Mouse (Mus musculus): Measurements from ENCODE around the gene Gnb1l. TPM values are rescaled to one million over a fixed set of nuclear protein-coding genes. Genes with fewer than 3 reads are reported as not detected.

Gene Gnb1l
- polyA plus RNA-seq, 1 experiment, result 6.6 TPM

DNA sequence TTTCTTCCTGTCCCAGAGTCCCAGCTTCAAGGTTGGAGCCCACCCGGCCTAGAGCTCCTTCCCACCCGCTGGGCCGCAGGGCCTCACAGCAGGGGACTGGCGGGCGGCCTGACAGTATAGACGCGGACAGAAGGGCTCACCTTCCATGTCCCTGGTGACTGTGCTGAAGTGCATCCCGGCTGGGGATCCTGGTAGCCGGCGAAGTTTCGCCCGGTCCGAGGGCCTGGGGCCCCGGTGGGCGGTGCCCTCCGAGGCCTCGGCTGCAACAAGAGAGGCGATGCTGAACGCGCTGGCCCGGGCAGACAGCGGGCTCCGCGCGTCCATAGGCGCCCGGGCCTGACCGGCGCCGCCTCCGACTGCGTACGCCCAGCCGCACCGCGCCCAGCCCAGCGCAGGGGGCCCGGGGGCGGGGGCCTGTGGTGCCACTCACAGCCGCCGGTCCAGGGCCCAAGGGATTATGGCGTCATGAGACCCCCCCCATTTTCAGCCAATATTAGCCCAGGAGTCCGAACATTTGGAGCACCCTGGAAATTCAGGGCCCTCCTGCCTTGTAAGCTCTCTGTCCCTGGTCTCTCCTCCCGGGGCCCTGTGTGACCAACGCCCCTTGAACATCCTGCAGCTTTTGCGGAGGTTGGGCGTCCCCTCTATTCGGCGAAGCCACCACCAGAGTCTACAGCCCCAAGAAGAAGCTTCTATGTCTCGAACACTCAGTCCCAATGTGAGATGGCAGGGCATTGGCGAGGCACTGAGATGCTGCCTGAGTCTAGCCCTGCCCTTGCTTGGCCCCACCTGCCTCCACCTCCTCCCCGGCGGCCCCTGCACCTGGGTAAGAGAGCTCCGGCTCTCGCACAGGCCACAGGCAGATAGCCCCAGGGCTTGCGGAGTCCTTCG is 89.6 kb downstream of the Gnb1l start:
- Histone ChIP-seq H3K4me2 (ENCODE audit: low read depth) (no peak overlapping the region), H3K79me2 (ENCODE audit: control insufficient read depth, insufficient read depth) (peaks cover 12% of the 10 kb centered on the region), H3K4me3 (no peak overlapping the region), H3ac (ENCODE audit: control insufficient read depth, insufficient read length) (no peak overlapping the region), H3K27me3 (ENCODE audit: control insufficient read depth, insufficient read depth, insufficient read length) (no peaks in the 10 kb centered on the region), H3K36me3 (ENCODE audit: control insufficient read depth, insufficient read depth) (no peaks in the 10 kb centered on the region)
- TF ChIP-seq TCF3 (IDR thresholded peaks at IDR 0.05; ENCODE audit: insufficient read length, low read depth) (no peak), REST (IDR thresholded peaks at IDR 0.05; ENCODE audit: insufficient read depth, insufficient read length) (no peak), SRF (IDR thresholded peaks at IDR 0.05; ENCODE audit: control insufficient read depth, insufficient read length, low read depth) (no peak), MAX (IDR thresholded peaks at IDR 0.05; ENCODE audit: low read depth) (no peak), TCF12 (IDR thresholded peaks at IDR 0.05; ENCODE audit: insufficient read depth, poor library complexity, severe bottlenecking) (no peak), MYOG (IDR thresholded peaks at IDR 0.05; ENCODE audit: control insufficient read depth in 1 of 3, insufficient read depth in 1 of 3, insufficient read length in 2 of 3, low read depth in 2 of 3) (no peak), USF1 (IDR thresholded peaks at IDR 0.05; ENCODE audit: low read depth) (no peak), POLR2AphosphoS2 (IDR thresholded peaks at IDR 0.05; ENCODE audit: insufficient read length, low read depth) (no peak), E2F4 (IDR thresholded peaks at IDR 0.05; ENCODE audit: insufficient read depth) (no peak), CEBPB (IDR thresholded peaks at IDR 0.05; ENCODE audit: insufficient read depth, poor library complexity, severe bottlenecking) (no peak), MYOD1 (IDR thresholded peaks at IDR 0.05; ENCODE audit: control insufficient read depth in 1 of 3, insufficient read length in 2 of 3, low read depth in 2 of 3) (no peak)

DNA sequence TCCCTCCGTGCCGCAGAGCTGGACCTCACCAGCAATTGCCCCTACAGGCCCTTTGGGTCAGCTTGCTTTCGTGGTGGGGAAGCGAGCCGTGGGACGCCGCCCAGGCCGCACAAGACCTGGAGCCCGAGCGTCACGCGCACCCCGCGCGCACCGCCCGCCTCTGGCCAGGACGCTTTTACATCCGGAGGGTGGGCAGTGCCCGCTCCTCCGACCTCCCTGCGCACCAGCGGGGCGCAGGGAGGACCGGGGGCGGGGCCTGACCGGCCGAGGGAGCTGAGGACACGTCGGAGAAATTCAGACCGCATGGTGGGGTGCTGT is 90.2 kb downstream of the Gnb1l start:
- H3K4me3 ChIP-seq, result no peak overlapping the region
- H3K27me3 ChIP-seq (ENCODE audit: control insufficient read depth, insufficient read depth, insufficient read length), result no peaks in the 10 kb centered on the region
- H3K4me2 ChIP-seq (ENCODE audit: low read depth), result no peak overlapping the region
- no peaks in the 10 kb centered on the region for H3K36me3 ChIP-seq (ENCODE audit: control insufficient read depth, insufficient read depth)
- H3K79me2 ChIP-seq (ENCODE audit: control insufficient read depth, insufficient read depth), result peaks cover 12% of the 10 kb centered on the region
- TF ChIP-seq E2F4 (IDR thresholded peaks at IDR 0.05; ENCODE audit: insufficient read depth) (no peak), MYOD1 (IDR thresholded peaks at IDR 0.05; ENCODE audit: control insufficient read depth in 1 of 3, insufficient read length in 2 of 3, low read depth in 2 of 3) (no peak), POLR2A (IDR thresholded peaks at IDR 0.05; ENCODE audit: insufficient read length, low read depth) (no peak), POLR2AphosphoS2 (IDR thresholded peaks at IDR 0.05; ENCODE audit: insufficient read length, low read depth) (no peak), MAX (IDR thresholded peaks at IDR 0.05; ENCODE audit: low read depth) (no peak), CEBPB (IDR thresholded peaks at IDR 0.05; ENCODE audit: insufficient read depth, poor library complexity, severe bottlenecking) (no peak), MYOG (IDR thresholded peaks at IDR 0.05; ENCODE audit: control insufficient read depth in 1 of 3, insufficient read depth in 1 of 3, insufficient read length in 2 of 3, low read depth in 2 of 3) (no peak), TCF3 (IDR thresholded peaks at IDR 0.05; ENCODE audit: insufficient read length, low read depth) (no peak), TCF12 (IDR thresholded peaks at IDR 0.05; ENCODE audit: insufficient read depth, poor library complexity, severe bottlenecking) (no peak), SRF (IDR thresholded peaks at IDR 0.05; ENCODE audit: control insufficient read depth, insufficient read length, low read depth) (no peak), REST (IDR thresholded peaks at IDR 0.05; ENCODE audit: insufficient read depth, insufficient read length) (no peak), USF1 (IDR thresholded peaks at IDR 0.05; ENCODE audit: low read depth) (no peak)
- no peak overlapping the region for H3ac ChIP-seq (ENCODE audit: control insufficient read depth, insufficient read length)

DNA sequence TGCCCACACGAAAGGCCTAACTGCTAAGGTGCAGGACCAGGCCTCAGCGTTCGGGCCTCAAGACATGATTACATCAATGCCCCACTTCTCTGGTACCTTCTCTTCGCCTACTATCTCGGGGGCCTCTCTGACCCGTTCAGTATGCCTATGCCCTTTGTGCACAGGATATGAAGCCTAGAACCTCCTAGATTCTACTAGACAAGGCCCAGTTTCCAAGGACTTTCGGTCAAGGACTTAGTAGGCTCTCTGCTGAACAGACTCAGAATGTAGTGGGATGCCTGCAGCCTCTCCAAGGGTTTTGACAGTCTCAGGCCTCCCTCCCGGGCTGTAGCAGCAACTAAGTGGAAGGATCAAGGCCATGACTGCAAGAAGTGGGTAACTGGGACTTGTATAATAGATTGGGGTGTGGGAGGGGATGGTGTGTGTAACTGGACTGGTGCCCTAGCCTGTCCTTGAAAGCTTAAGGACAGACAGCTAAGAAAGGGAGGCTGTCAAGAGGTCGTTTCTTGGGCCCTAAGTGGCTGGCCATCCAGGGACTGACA is 90.6 kb downstream of the Gnb1l start:
- H3K79me2 ChIP-seq (ENCODE audit: control insufficient read depth, insufficient read depth), result peaks cover 12% of the 10 kb centered on the region
- H3K36me3 ChIP-seq (ENCODE audit: control insufficient read depth, insufficient read depth), result no peaks in the 10 kb centered on the region
- H3K4me2 ChIP-seq (ENCODE audit: low read depth), result no peak overlapping the region
- no peaks in the 10 kb centered on the region for H3K27me3 ChIP-seq (ENCODE audit: control insufficient read depth, insufficient read depth, insufficient read length)
- H3K4me3 ChIP-seq, result no peak overlapping the region
- H3ac ChIP-seq (ENCODE audit: control insufficient read depth, insufficient read length), result no peak overlapping the region
- TF ChIP-seq TCF12 (IDR thresholded peaks at IDR 0.05; ENCODE audit: insufficient read depth, poor library complexity, severe bottlenecking) (no peak), CEBPB (IDR thresholded peaks at IDR 0.05; ENCODE audit: insufficient read depth, poor library complexity, severe bottlenecking) (no peak), REST (IDR thresholded peaks at IDR 0.05; ENCODE audit: insufficient read depth, insufficient read length) (no peak), MYOD1 (IDR thresholded peaks at IDR 0.05; ENCODE audit: control insufficient read depth in 1 of 3, insufficient read length in 2 of 3, low read depth in 2 of 3) (no peak), POLR2A (IDR thresholded peaks at IDR 0.05; ENCODE audit: insufficient read length, low read depth) (no peak), MAX (IDR thresholded peaks at IDR 0.05; ENCODE audit: low read depth) (no peak), POLR2AphosphoS2 (IDR thresholded peaks at IDR 0.05; ENCODE audit: insufficient read length, low read depth) (no peak), MYOG (IDR thresholded peaks at IDR 0.05; ENCODE audit: control insufficient read depth in 1 of 3, insufficient read depth in 1 of 3, insufficient read length in 2 of 3, low read depth in 2 of 3) (no peak), E2F4 (IDR thresholded peaks at IDR 0.05; ENCODE audit: insufficient read depth) (no peak), SRF (IDR thresholded peaks at IDR 0.05; ENCODE audit: control insufficient read depth, insufficient read length, low read depth) (no peak), TCF3 (IDR thresholded peaks at IDR 0.05; ENCODE audit: insufficient read length, low read depth) (no peak), USF1 (IDR thresholded peaks at IDR 0.05; ENCODE audit: low read depth) (no peak)

DNA sequence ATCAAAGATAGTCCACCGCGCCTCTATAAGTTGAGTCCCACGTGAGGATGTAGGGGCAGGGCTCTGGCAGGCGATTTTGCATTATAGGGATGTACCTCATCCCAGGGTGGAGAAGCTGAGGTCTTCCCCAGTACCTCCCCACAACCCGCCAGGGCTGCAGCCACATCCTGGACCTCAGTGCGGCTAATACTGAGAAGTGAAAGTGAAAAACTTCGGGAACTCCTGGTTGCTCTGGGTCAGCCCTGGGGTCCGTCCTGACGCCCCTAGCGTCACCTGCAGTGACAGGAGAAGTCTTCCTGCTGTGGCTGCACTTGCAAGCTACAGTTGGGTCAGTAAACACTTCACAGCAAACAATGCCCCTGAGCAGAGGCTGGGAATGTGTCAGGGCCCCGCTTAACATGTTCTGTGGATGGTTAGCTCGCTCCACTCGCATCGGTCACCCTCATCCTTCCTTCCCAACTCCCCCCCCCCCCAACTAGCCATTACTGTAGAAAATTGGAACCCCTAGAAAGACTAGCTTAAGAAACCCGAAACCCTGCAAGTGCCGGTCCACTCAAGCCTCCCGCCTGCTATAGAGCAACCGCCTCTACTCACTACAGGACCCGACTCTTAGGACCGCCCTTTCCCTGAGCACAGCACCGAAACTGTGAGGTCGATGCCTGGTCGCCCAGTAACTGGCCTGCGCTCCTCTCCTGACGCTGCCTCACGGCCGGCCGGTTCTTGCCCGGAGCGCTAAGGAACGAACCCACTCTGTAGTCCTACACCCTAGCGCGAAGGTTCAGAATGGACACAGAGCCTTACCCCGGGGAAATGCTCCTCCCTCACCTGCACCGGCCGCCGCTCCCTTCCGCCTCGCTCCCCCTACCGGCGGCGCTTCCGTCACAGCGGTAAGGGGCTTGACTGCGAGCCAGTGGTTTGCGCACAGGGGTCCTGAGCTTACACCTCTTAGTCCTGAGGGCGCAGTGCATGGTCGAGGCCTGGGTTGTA is 91.6 kb downstream of the Gnb1l start, which contains the start of gene Tbx1:
Gene Tbx1, minus strand, starts transcription at position 868 of the 987 bp plus-strand sequence.
- Histone ChIP-seq H3ac (ENCODE audit: control insufficient read depth, insufficient read length) (no peak within 1 kb of the TSS), H3K4me3 (no peak within 1 kb of the TSS), H3K4me2 (ENCODE audit: low read depth) (no peak within 1 kb of the TSS), H3K79me2 (ENCODE audit: control insufficient read depth, insufficient read depth) (peaks cover 9% of the 10 kb centered on the region), H3K27me3 (ENCODE audit: control insufficient read depth, insufficient read depth, insufficient read length) (no peaks in the 10 kb centered on the region), H3K36me3 (ENCODE audit: control insufficient read depth, insufficient read depth) (no peaks in the 10 kb centered on the region)
- TF ChIP-seq POLR2A (IDR thresholded peaks at IDR 0.05; ENCODE audit: insufficient read length, low read depth), result no peak
- no peak for TF ChIP-seq CEBPB (IDR thresholded peaks at IDR 0.05; ENCODE audit: insufficient read depth, poor library complexity, severe bottlenecking)
- no peak for TF ChIP-seq POLR2AphosphoS2 (IDR thresholded peaks at IDR 0.05; ENCODE audit: insufficient read length, low read depth)
- TF ChIP-seq REST (IDR thresholded peaks at IDR 0.05; ENCODE audit: insufficient read depth, insufficient read length), result no peak
- TF ChIP-seq MYOD1 (IDR thresholded peaks at IDR 0.05; ENCODE audit: control insufficient read depth in 1 of 3, insufficient read length in 2 of 3, low read depth in 2 of 3), result no peak
- no peak for TF ChIP-seq MYOG (IDR thresholded peaks at IDR 0.05; ENCODE audit: control insufficient read depth in 1 of 3, insufficient read depth in 1 of 3, insufficient read length in 2 of 3, low read depth in 2 of 3)
- no peak for TF ChIP-seq E2F4 (IDR thresholded peaks at IDR 0.05; ENCODE audit: insufficient read depth)
- no peak for TF ChIP-seq MAX (IDR thresholded peaks at IDR 0.05; ENCODE audit: low read depth)
- no peak for TF ChIP-seq TCF3 (IDR thresholded peaks at IDR 0.05; ENCODE audit: insufficient read length, low read depth)
- no peak for TF ChIP-seq SRF (IDR thresholded peaks at IDR 0.05; ENCODE audit: control insufficient read depth, insufficient read length, low read depth)
- TF ChIP-seq TCF12 (IDR thresholded peaks at IDR 0.05; ENCODE audit: insufficient read depth, poor library complexity, severe bottlenecking), result no peak
- no peak for TF ChIP-seq USF1 (IDR thresholded peaks at IDR 0.05; ENCODE audit: low read depth)
